Mouse (Mus musculus): ENCODE data around the gene Cx3cr1. TPM values are rescaled to one million over a fixed set of nuclear protein-coding genes. Genes with fewer than 3 reads are reported as not detected.

Cx3cr1 gene
- polyA plus RNA-seq, 1 experiment from 2014 or later, result 4.1 TPM

DNA sequence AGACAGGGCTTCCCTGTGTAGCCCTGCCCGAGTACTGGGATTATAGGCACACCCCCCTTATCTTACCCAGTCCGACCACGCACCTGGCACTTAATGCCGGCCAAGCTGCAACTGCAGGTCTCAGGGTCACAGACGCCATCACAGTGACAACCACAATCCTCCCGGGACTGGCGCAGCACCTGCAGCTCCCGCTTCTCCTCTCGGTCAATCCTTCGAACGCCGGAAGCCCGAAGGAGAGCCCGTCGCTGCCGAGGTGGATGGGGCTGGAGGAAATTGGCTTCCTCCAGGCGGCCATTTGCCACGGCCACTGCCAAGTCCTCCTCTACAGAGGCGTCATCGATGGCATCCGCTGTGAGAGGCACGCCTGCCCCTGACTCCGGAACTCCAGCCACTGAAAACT lies 96.4 kb downstream of the Cx3cr1 start:
- no peak overlapping the region for H3K4me3 ChIP-seq
- H3K36me3 ChIP-seq, result peaks cover 53% of the 10 kb centered on the region
- no peak overlapping the region for H3K27ac ChIP-seq
- H3K27me3 ChIP-seq (ENCODE audit: insufficient read depth, poor library complexity, severe bottlenecking), result no peaks in the 10 kb centered on the region
- WGBS, result 93% methylated on average over 23 of the region's 23 CpGs
- H3K9me3 ChIP-seq, result no peaks in the 10 kb centered on the region
- H3K4me1 ChIP-seq, result peaks cover 39% of the 10 kb centered on the region
- DNase-seq (ENCODE audit: low spot score), result no peak

- no peak for DNase-seq (ENCODE audit: low spot score)
- Histone ChIP-seq H3K9me3 (no peaks in the 10 kb centered on the region), H3K4me3 (no peak overlapping the region), H3K36me3 (peaks cover 53% of the 10 kb centered on the region), H3K27ac (no peak overlapping the region), H3K4me1 (peaks cover 37% of the 10 kb centered on the region), H3K27me3 (ENCODE audit: insufficient read depth, poor library complexity, severe bottlenecking) (no peaks in the 10 kb centered on the region)
- WGBS, result 86% methylated on average over 12 of the region's 12 CpGs
Observed at GRCm38 (mm10) chr9:119972582-119972981, 97.1 kb downstream of the Cx3cr1 start.

- H3K27ac ChIP-seq, result no peak overlapping the region
- no peak for DNase-seq (ENCODE audit: low spot score)
- H3K4me1 ChIP-seq, result peaks cover 37% of the 10 kb centered on the region
- no peaks in the 10 kb centered on the region for H3K27me3 ChIP-seq (ENCODE audit: insufficient read depth, poor library complexity, severe bottlenecking)
- H3K4me3 ChIP-seq, result no peak overlapping the region
- peaks cover 53% of the 10 kb centered on the region for H3K36me3 ChIP-seq
- H3K9me3 ChIP-seq, result no peaks in the 10 kb centered on the region
- 92% methylated on average over 10 of the region's 10 CpGs for WGBS
Observed at GRCm38 (mm10) chr9:119972166-119972565, 97.5 kb downstream of the Cx3cr1 start.

GRCm38 (mm10) chr9:119970763-119971656 lies 98.7 kb downstream of the Cx3cr1 start:
- Histone ChIP-seq H3K36me3 (peaks cover 47% of the 10 kb centered on the region), H3K27ac (0 out of 2 replicates have a peak overlapping the region, but pooled peaks have one; percentile 52), H3K9me3 (no peaks in the 10 kb centered on the region), H3K4me1 (peaks cover 27% of the 10 kb centered on the region), H3K4me3 (no peak overlapping the region), H3K27me3 (ENCODE audit: insufficient read depth, poor library complexity, severe bottlenecking) (no peaks in the 10 kb centered on the region)
- 83% methylated on average over 7 of the region's 7 CpGs for WGBS
- no peak for DNase-seq (ENCODE audit: low spot score)

- DNase-seq (ENCODE audit: low spot score), result no peak
- H3K27ac ChIP-seq, result 0 out of 2 replicates have a peak overlapping the region, but pooled peaks have one; percentile 52
- H3K4me3 ChIP-seq, result no peak overlapping the region
Observed at GRCm38 (mm10) chr9:119970221-119970620, 99.5 kb downstream of the Cx3cr1 start.

GRCm38 (mm10) chr9:119969811-119970210 lies 99.9 kb downstream of the Cx3cr1 start:
- Histone ChIP-seq H3K27ac (0 out of 2 replicates have a peak overlapping the region, but pooled peaks have one; percentile 52), H3K4me1 (peaks cover 27% of the 10 kb centered on the region), H3K36me3 (peaks cover 41% of the 10 kb centered on the region), H3K9me3 (no peaks in the 10 kb centered on the region), H3K27me3 (ENCODE audit: insufficient read depth, poor library complexity, severe bottlenecking) (no peaks in the 10 kb centered on the region), H3K4me3 (no peak overlapping the region)
- WGBS, result 74% methylated on average over 7 of the region's 7 CpGs
- DNase-seq (ENCODE audit: low spot score), result no peak

More at GRCm38 (mm10) chr9:119970221-119970620, 99.5 kb downstream of the Cx3cr1 start:
- H3K27me3 ChIP-seq (ENCODE audit: insufficient read depth, poor library complexity, severe bottlenecking), result no peaks in the 10 kb centered on the region
- H3K36me3 ChIP-seq, result peaks cover 45% of the 10 kb centered on the region
- peaks cover 27% of the 10 kb centered on the region for H3K4me1 ChIP-seq
- H3K9me3 ChIP-seq, result no peaks in the 10 kb centered on the region
- WGBS, result 38% methylated on average over 6 of the region's 6 CpGs

- WGBS, result 80% methylated on average over 26 of the region's 26 CpGs
- Histone ChIP-seq H3K27ac (0 out of 2 replicates have a peak overlapping the region, but pooled peaks have one; percentile 25), H3K4me1 (peaks cover 46% of the 10 kb centered on the region), H3K4me3 (no peak overlapping the region), H3K27me3 (ENCODE audit: insufficient read depth, poor library complexity, severe bottlenecking) (peaks cover 9% of the 10 kb centered on the region; the same call in 1 of the 2 replicates), H3K9me3 (no peaks in the 10 kb centered on the region), H3K36me3 (peaks cover 7% of the 10 kb centered on the region)
- DNase-seq (ENCODE audit: low spot score), result no peak
Observed at GRCm38 (mm10) chr9:119966221-119966910, 103.3 kb downstream of the Cx3cr1 start.

DNA sequence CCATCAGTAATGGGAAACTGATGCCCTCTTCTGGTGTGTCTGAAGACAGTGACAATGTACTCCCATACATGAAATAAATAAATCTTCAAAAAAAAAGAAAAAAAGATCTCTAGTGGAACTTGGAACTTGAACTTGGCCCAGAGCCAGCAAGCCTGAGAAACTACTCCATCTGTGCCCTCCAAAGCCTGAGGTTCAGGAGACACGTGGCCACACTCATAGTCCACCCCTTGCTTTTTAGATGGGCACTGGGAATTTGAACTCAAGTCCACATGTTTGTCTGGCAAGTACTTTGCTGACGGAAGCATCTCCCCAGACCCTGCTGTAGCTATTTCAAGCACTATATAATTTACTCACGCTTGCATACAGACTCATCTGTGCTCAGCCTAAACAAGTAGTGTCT lies 104.5 kb downstream of the Cx3cr1 start:
- no peak for DNase-seq (ENCODE audit: low spot score)
- Histone ChIP-seq H3K4me1 (peaks cover 34% of the 10 kb centered on the region), H3K36me3 (no peaks in the 10 kb centered on the region), H3K27me3 (ENCODE audit: insufficient read depth, poor library complexity, severe bottlenecking) (peaks cover 9% of the 10 kb centered on the region; the same call in 1 of the 2 replicates), H3K4me3 (no peak overlapping the region), H3K27ac (0 out of 2 replicates have a peak overlapping the region, but pooled peaks have one; percentile 25), H3K9me3 (no peaks in the 10 kb centered on the region)
- 74% methylated on average over 3 of the region's 3 CpGs for WGBS

DNA sequence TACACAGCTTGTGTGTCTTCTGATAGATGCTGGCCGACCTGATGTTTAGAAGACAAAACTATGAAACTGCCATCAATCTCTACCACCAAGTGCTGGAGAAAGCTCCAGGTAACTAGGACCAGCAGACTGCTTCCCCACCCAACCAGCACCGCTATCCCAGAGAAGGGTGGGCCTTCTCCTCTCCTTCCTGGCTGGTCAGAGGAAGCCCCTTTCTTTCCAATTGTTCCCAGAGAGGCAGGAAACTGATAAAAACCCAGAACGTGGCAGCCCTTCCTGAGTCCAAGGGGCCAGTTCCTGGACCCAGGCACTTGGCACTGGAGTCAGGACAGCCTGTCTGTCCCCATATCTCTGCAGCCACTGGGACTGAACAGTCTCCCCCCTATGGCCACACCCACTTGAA lies 105.5 kb downstream of the Cx3cr1 start:
- Histone ChIP-seq H3K27ac (peak overlapping the region; percentile 67), H3K4me3 (peak overlapping the region; percentile 25; the same call in 1 of the 2 replicates), H3K36me3 (no peaks in the 10 kb centered on the region), H3K9me3 (no peaks in the 10 kb centered on the region), H3K27me3 (ENCODE audit: insufficient read depth, poor library complexity, severe bottlenecking) (peaks cover 9% of the 10 kb centered on the region; the same call in 1 of the 2 replicates), H3K4me1 (peaks cover 31% of the 10 kb centered on the region)
- no peak for DNase-seq (ENCODE audit: low spot score)
- WGBS, result 57% methylated on average over 3 of the region's 3 CpGs

DNA sequence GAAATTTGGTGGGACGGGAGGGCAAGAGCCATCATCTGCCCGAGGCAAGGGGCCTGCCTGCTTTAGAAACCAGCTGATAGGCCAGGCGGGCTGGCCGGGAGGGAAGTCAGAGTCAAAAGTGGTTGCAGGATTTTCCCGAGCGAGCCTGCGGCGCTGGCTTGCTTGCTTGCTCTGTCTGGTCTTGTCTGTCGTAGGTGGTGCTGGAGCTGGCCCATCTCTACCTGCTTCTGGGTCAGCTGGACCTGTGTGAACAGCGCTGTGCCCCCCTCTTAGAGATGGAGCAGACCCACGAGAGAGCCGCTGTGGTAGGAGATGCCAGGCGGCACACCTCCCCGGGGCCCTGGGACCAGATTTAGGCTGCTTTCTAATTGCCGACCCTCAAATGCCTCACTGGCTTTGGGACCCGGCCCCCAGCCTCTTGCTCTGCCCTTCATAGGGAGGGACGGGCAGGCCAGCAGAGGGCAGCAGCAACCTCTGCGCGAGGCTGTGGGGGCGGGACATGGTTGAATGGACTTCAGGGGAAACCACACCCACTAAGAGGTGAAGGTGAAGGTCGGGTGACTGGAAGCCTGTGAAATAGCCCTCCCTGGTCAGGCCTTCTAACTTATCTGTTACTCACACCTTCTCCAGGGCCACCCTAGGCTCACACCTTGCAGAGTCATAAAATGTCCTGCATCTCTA lies 106.6 kb downstream of the Cx3cr1 start:
- Histone ChIP-seq H3K27ac (peak overlapping the region; percentile 76), H3K27me3 (ENCODE audit: insufficient read depth, poor library complexity, severe bottlenecking) (peaks cover 9% of the 10 kb centered on the region; the same call in 1 of the 2 replicates), H3K4me1 (peaks cover 41% of the 10 kb centered on the region), H3K36me3 (no peaks in the 10 kb centered on the region), H3K9me3 (no peaks in the 10 kb centered on the region), H3K4me3 (peak overlapping the region; percentile 55)
- peak; percentile 92 for DNase-seq (ENCODE audit: low spot score)
- 6% methylated on average over 21 of the region's 21 CpGs for WGBS

DNA sequence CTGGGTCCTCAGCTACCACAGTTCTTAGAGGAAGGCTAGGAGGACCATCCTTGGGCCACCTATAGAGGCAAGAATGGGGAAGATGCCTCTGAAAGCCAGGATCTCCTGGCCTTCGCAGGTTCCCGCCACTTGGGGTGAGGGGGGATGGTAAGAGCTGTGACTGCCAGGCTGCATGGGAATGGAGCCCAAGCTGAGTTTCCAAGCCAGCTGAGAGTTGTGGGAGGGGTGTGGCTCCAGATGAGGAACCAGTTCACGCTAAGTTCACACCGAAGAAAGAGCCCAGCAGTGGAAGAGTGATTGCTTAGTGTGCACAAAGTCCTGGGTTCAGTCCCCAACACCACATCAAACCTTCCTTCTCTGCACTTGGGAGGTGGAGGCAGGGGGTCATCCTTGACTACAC lies 107.5 kb downstream of the Cx3cr1 start:
- Histone ChIP-seq H3K4me1 (peaks cover 31% of the 10 kb centered on the region), H3K4me3 (no peak overlapping the region), H3K9me3 (no peaks in the 10 kb centered on the region), H3K36me3 (no peaks in the 10 kb centered on the region), H3K27me3 (ENCODE audit: insufficient read depth, poor library complexity, severe bottlenecking) (peaks cover 9% of the 10 kb centered on the region; the same call in 1 of the 2 replicates), H3K27ac (no peak overlapping the region)
- WGBS, result 71% methylated on average over 4 of the region's 4 CpGs
- no peak for DNase-seq (ENCODE audit: low spot score)

DNA sequence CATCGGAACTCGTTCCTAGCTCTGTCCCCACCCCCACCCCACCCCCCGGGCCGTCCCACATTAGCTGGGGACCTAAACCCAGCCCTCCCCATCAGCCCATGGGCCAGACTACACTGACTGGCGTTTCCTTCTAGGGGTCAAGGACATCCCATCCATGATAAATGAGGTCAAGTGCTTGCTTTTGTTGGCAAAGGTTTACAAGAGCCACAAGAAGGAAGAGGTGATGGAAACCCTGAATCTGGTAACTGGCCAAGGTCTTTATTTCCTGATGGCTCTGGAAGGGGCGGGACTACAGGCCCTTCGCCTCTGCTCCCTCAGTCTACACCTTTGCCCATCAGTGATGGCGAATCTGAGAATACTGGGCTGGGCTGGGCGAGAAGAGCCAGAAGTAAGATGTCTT lies 110.8 kb downstream of the Cx3cr1 start:
- Histone ChIP-seq H3K4me1 (peaks cover 25% of the 10 kb centered on the region), H3K27me3 (ENCODE audit: insufficient read depth, poor library complexity, severe bottlenecking) (peaks cover 9% of the 10 kb centered on the region; the same call in 1 of the 2 replicates), H3K9me3 (no peaks in the 10 kb centered on the region), H3K27ac (no peak overlapping the region), H3K4me3 (no peak overlapping the region), H3K36me3 (no peaks in the 10 kb centered on the region)
- WGBS, result 66% methylated on average over 9 of the region's 9 CpGs
- DNase-seq (ENCODE audit: low spot score), result no peak

All from heart, embryonic 10.5 days (tissue).